In genomic region chr17:52351293-52351692, GRCm38 (mm10) we compare ENCODE assay signal across 20 mouse cellular contexts.
DNase-seq lines count a peak whose midpoint lies in the region; ATAC-seq and TF ChIP-seq lines count a peak whose summit lies in the region.
"Had no signal": no experiment of that assay in that cellular context is flagged by ENCODE, and none has a peak within 500 bp of the region (broad histone marks: within the 10 kb centered on the region; RNA-seq: fewer than 3 reads in every experiment).

No protein-coding gene starts in this region.

- no peak for TF ChIP-seq POLR2A in thymus, adult 2 months (IDR thresholded peaks at IDR 0.05; ENCODE audit: control insufficient read depth, extremely low read depth, insufficient read depth, low read length, poor library complexity)

- peak overlapping the region; percentile 89 for H3K27ac ChIP-seq in thymus, adult 2 months (ENCODE audit: control insufficient read depth, insufficient read depth, low read length)
- H3K27ac ChIP-seq in kidney, embryonic 15.5 days = no peak overlapping the region
- H3K27ac ChIP-seq: embryonic facial prominence, embryonic 10.5 days; gastrocnemius, adult 2 months; hindbrain, embryonic 10.5 days; liver, embryonic 15.5 days; neural tube, embryonic 13.5 days; stomach, embryonic 15.5 days had no signal

- 16% methylated on average over 8 of the region's 8 CpGs for WGBS in thymus, adult 2 months
- 89% methylated on average over 8 of the region's 8 CpGs for WGBS in kidney, embryonic 15.5 days

- H3K4me3 ChIP-seq in thymus, adult 2 months (ENCODE audit: control insufficient read depth, insufficient read depth, low read length) = no peak overlapping the region
- H3K4me3 ChIP-seq in kidney, embryonic 15.5 days (replicated peaks) = no peak overlapping the region
- H3K4me3 ChIP-seq: embryonic facial prominence, embryonic 10.5 days; gastrocnemius, adult 2 months; hindbrain, embryonic 10.5 days; liver, embryonic 15.5 days; neural tube, embryonic 13.5 days; stomach, embryonic 15.5 days had no signal

- TF ChIP-seq CTCF in thymus, adult 2 months (IDR thresholded peaks at IDR 0.05; ENCODE audit: borderline replicate concordance, control insufficient read depth, extremely low read depth, insufficient read depth, low read length, poor library complexity) = no peak

- peak; percentile 28 for DNase-seq in right cerebral cortex, adult 18-20 months
- DNase-seq in right cerebral cortex, postnatal 4 days = no peak
- peak; percentile 50 for DNase-seq in naive thymus-derived CD4-positive, alpha-beta T cell, adult 2 months (ENCODE audit: low read depth)
- DNase-seq in thymus, adult 2 months = peak; percentile 77
- no peak for DNase-seq in kidney, adult 18-20 months
- DNase-seq in adrenal gland, postnatal 4 days (ENCODE audit: low spot score in 2 of 2) = no peak
- DNase-seq: cerebellum, adult 11-12 months; gastrocnemius, adult 2 months; heart, adult 18-20 months; kidney, adult 9 months; lung, postnatal 10 days; spleen, adult 18-20 months had no signal

- H3K9ac ChIP-seq in kidney, embryonic 15.5 days = no peak overlapping the region
- H3K9ac ChIP-seq: liver, embryonic 15.5 days; neural tube, embryonic 13.5 days; stomach, embryonic 15.5 days had no signal

- no peaks in the 10 kb centered on the region for H3K36me3 ChIP-seq in thymus, adult 2 months (ENCODE audit: control insufficient read depth, insufficient read depth, low read length)
- H3K36me3 ChIP-seq in kidney, embryonic 15.5 days = no peaks in the 10 kb centered on the region
- H3K36me3 ChIP-seq: embryonic facial prominence, embryonic 10.5 days; hindbrain, embryonic 10.5 days; liver, embryonic 15.5 days; neural tube, embryonic 13.5 days; stomach, embryonic 15.5 days had no signal

- H3K4me2 ChIP-seq in kidney, embryonic 15.5 days = no peak overlapping the region
- H3K4me2 ChIP-seq: liver, embryonic 15.5 days; neural tube, embryonic 13.5 days; stomach, embryonic 15.5 days had no signal

- H3K9me3 ChIP-seq in kidney, embryonic 15.5 days (replicated peaks) = no peaks in the 10 kb centered on the region
- H3K9me3 ChIP-seq: embryonic facial prominence, embryonic 10.5 days; hindbrain, embryonic 10.5 days; liver, embryonic 15.5 days; neural tube, embryonic 13.5 days; stomach, embryonic 15.5 days had no signal

- peaks cover 14% of the 10 kb centered on the region for H3K4me1 ChIP-seq in thymus, adult 2 months (replicated peaks; ENCODE audit: control insufficient read depth, insufficient read depth, low read length)
- no peaks in the 10 kb centered on the region for H3K4me1 ChIP-seq in kidney, embryonic 15.5 days
- H3K4me1 ChIP-seq: embryonic facial prominence, embryonic 10.5 days; hindbrain, embryonic 10.5 days; liver, embryonic 15.5 days; neural tube, embryonic 13.5 days; stomach, embryonic 15.5 days had no signal

- no peaks in the 10 kb centered on the region for H3K27me3 ChIP-seq in thymus, adult 2 months (ENCODE audit: control insufficient read depth, insufficient read depth, low read length)
- no peaks in the 10 kb centered on the region for H3K27me3 ChIP-seq in kidney, embryonic 15.5 days
- H3K27me3 ChIP-seq: liver, embryonic 15.5 days; neural tube, embryonic 13.5 days; stomach, embryonic 15.5 days had no signal

- ATAC-seq in kidney, embryonic 15.5 days (replicated peaks; ENCODE audit: low FRiP score) = no peak
- ATAC-seq: forebrain, embryonic 14.5 days; inflammation-experienced regulatory T-cells, adult 6 months had no signal

Comparison
In these comparisons a context has a peak if more than half of its experiments do, and no peak if none do; other contexts are left out.
1. DNase-seq: peak in right cerebral cortex, adult 18-20 months (single experiment), naive thymus-derived CD4-positive, alpha-beta T cell, adult 2 months (single experiment) and thymus, adult 2 months (single experiment); none in right cerebral cortex, postnatal 4 days (single experiment), kidney, adult 18-20 months (single experiment) and adrenal gland, postnatal 4 days (0 of 2).